Mouse (Mus musculus): Measurements from ENCODE around the gene Rfx4.

- TF ChIP-seq CTCF (IDR thresholded peaks at IDR 0.05), result no peak
- TF ChIP-seq EP300 (IDR thresholded peaks at IDR 0.05), result no peak
Measured at GRCm38 (mm10) chr10:84837355-84837754, 81.5 kb downstream of the Rfx4 start.
